Mouse (Mus musculus) hindbrain, embryonic 16.5 days (tissue): ENCODE data around the gene Cdyl. TPM values are rescaled to one million over a fixed set of nuclear protein-coding genes. Genes with fewer than 3 reads are reported as not detected.

Experiments used
- ATAC-seq: fragments of 200-750 bp; cut with Nextera tagmentation; 2 replicates; pipeline ENCODE4 v1.8.0; 2017; ENCODE audit warnings: moderate TSS enrichment, moderate library complexity
- H3K27ac ChIP-seq: fragments of 300-500 bp; sonication (generic); 2 replicates; pipeline ENCODE4 v1.5.1; 2014; ENCODE audit warnings: low read depth, mild to moderate bottlenecking, control low read depth, low read length, moderate library complexity
- H3K27me3 ChIP-seq: fragments of 300-500 bp; sonication (generic); replicated peaks from 2 replicates; pipeline ENCODE4 v1.6.1; 2014; ENCODE audit warnings: low read length; ENCODE audit not compliant: control insufficient read depth, insufficient read depth
- H3K36me3 ChIP-seq: fragments of 300-500 bp; sonication (generic); 2 replicates; pipeline ENCODE4 v1.6.1; 2014; ENCODE audit warnings: mild to moderate bottlenecking, low read length, moderate library complexity, mixed read lengths; ENCODE audit not compliant: control insufficient read depth, insufficient read depth
- H3K4me1 ChIP-seq: fragments of 300-500 bp; sonication (generic); 2 replicates; pipeline ENCODE4 v1.6.1; 2014; ENCODE audit warnings: low read depth, low read length; ENCODE audit not compliant: control insufficient read depth, insufficient read depth
- H3K4me2 ChIP-seq: fragments of 300-500 bp; sonication (generic); 2 replicates; pipeline ENCODE4 v1.6.1; 2014; ENCODE audit warnings: mild to moderate bottlenecking, low read length, control low read depth, moderate library complexity
- H3K4me3 ChIP-seq: fragments of 300-500 bp; sonication (generic); 2 replicates; pipeline ENCODE4 v1.5.1; 2014; ENCODE audit warnings: mild to moderate bottlenecking, low read length, control low read depth, moderate library complexity
- H3K9ac ChIP-seq: fragments of 300-500 bp; sonication (generic); 2 replicates; pipeline ENCODE4 v1.6.1; 2014; ENCODE audit warnings: low read depth, mild to moderate bottlenecking, control low read depth, low read length, moderate library complexity
- H3K9me3 ChIP-seq: fragments of 300-500 bp; sonication (generic); 2 replicates; pipeline ENCODE4 v1.6.1; 2014; ENCODE audit warnings: mild to moderate bottlenecking, low read length, moderate library complexity; ENCODE audit not compliant: control insufficient read depth
- WGBS: fragments of 180-500 bp; shearing (Covaris S2); extraction: QIAGEN DNeasy Blood & Tissue Kit; methylation state at CpG from one replicate; pipeline ENCODE4 v1.1.7; 2014; 5-methylcytosine and 5-hydroxymethylcytosine counted together
- polyA plus RNA-seq: library from polyadenylated mRNA; unstranded; fragments of >200 nt; fragmentation: Nextera tagmentation; extraction: Ambion mirVana; gene quantifications from 2 replicates; pipeline ENCODE4 v1.2.1, GENCODE M21; 2015

The Cdyl gene
- polyA plus RNA-seq, 1 experiment from 2014 or later, result 2.6 TPM

DNA sequence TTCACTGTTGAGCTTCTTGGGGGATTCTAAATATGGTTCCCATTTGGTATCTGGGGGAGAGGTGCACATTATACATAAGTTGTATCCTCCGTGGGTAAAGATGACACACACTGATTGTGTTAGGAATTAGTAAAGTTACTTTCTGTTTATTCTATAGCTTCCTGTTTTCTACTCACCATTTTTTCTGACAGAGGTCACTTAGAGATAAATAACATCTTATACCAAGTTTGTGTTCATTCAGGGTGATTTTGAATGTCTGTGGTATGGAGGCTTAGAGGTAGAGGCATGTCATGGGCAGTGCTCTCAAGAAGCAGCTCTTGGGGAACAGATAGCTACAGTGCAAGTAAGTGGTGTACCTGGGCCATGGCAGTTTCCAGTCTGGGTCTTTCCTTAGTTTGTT lies 83.6 kb downstream of the Cdyl start:
- no peak for ATAC-seq
- H3K4me1 ChIP-seq, result peaks cover 10% of the 10 kb centered on the region
- H3K36me3 ChIP-seq, result no peaks in the 10 kb centered on the region
- peak overlapping the region; percentile 86 for H3K4me2 ChIP-seq
- no peak overlapping the region for H3K4me3 ChIP-seq
- H3K9ac ChIP-seq, result no peak overlapping the region
- WGBS, result 63% methylated on average over 1 of the region's 1 CpGs
- peaks cover 12% of the 10 kb centered on the region for H3K27me3 ChIP-seq
- H3K9me3 ChIP-seq, result peaks cover 14% of the 10 kb centered on the region
- H3K27ac ChIP-seq, result no peak overlapping the region

GRCm38 (mm10) chr13:35749194-35749593 lies 89.6 kb downstream of the Cdyl start:
- H3K36me3 ChIP-seq, result no peaks in the 10 kb centered on the region
- H3K9me3 ChIP-seq, result peaks cover 14% of the 10 kb centered on the region
- no peak for ATAC-seq
- H3K4me2 ChIP-seq, result no peak overlapping the region
- no peaks in the 10 kb centered on the region for H3K27me3 ChIP-seq
- H3K27ac ChIP-seq, result no peak overlapping the region
- no peaks in the 10 kb centered on the region for H3K4me1 ChIP-seq
- H3K9ac ChIP-seq, result no peak overlapping the region
- no peak overlapping the region for H3K4me3 ChIP-seq
- WGBS, result 90% methylated on average over 4 of the region's 4 CpGs

GRCm38 (mm10) chr13:35749680-35750079 lies 90.0 kb downstream of the Cdyl start:
- Histone ChIP-seq H3K9ac (no peak overlapping the region), H3K36me3 (no peaks in the 10 kb centered on the region), H3K4me3 (no peak overlapping the region), H3K4me2 (no peak overlapping the region), H3K27me3 (no peaks in the 10 kb centered on the region), H3K9me3 (peaks cover 14% of the 10 kb centered on the region), H3K4me1 (no peaks in the 10 kb centered on the region), H3K27ac (no peak overlapping the region)
- ATAC-seq, result no peak
- 88% methylated on average over 5 of the region's 5 CpGs for WGBS

GRCm38 (mm10) chr13:35752046-35752445 lies 92.4 kb downstream of the Cdyl start:
- Histone ChIP-seq H3K4me3 (no peak overlapping the region), H3K36me3 (no peaks in the 10 kb centered on the region), H3K27ac (no peak overlapping the region), H3K27me3 (no peaks in the 10 kb centered on the region), H3K9me3 (peaks cover 6% of the 10 kb centered on the region), H3K4me1 (no peaks in the 10 kb centered on the region), H3K4me2 (no peak overlapping the region), H3K9ac (no peak overlapping the region)
- no peak for ATAC-seq
- WGBS, result 85% methylated on average over 7 of the region's 7 CpGs

DNA sequence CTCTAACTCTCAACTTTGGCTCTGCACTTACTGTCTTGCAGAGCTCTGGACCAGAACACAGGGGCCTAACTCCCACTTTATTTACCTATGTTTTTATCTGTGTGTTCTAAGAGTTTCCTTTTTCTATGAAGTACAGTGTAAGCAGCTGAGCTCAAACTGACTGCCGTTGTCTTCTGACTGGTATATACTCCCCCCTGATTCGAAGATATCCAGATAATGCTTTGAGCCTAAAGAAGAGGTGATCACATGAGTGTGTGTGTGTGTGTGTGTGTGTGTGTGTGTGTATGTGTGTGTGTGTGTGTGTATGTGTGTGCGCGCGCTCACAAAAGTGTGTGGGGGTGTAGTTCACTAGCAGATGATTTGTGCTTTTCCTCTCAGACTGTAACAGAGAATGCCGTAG lies 95.4 kb downstream of the Cdyl start:
- WGBS, result 94% methylated on average over 6 of the region's 6 CpGs
- H3K27me3 ChIP-seq, result no peaks in the 10 kb centered on the region
- H3K4me3 ChIP-seq, result no peak overlapping the region
- H3K27ac ChIP-seq, result no peak overlapping the region
- H3K9me3 ChIP-seq, result no peaks in the 10 kb centered on the region
- no peaks in the 10 kb centered on the region for H3K36me3 ChIP-seq
- no peak overlapping the region for H3K4me2 ChIP-seq
- H3K9ac ChIP-seq, result no peak overlapping the region
- no peaks in the 10 kb centered on the region for H3K4me1 ChIP-seq
- ATAC-seq, result no peak

DNA sequence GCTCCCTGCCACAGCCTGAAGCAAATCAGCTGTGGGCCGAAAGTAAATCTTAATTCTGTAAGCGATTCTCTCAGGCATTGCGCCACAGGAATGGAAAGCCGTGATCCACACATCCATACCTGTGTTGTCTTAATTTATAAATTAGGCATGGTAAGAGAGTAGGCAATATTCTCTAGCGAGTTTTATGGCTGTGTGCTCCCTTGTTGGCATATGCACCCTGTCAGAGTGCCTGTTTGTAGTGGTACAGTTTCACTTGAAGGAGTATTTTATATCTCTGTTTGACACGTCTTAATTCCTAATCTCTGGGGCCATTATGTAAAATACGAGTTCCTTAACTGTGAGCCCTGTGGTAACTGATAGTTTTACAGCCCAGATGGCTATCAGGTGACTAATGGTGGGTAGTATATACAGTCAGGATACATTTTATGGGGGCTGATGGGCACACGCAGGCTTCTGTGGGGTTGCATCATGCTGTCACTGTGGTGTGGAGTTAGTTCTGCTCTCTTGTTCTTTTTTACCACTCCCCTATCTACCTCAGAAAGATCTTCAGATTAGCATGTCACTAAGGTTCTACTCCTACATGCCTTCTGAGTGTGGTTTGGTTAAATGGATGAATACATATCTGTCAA lies 96.1 kb downstream of the Cdyl start:
- no peak overlapping the region for H3K9ac ChIP-seq
- no peak overlapping the region for H3K4me2 ChIP-seq
- H3K4me1 ChIP-seq, result no peaks in the 10 kb centered on the region
- WGBS, result 81% methylated on average over 8 of the region's 8 CpGs
- no peaks in the 10 kb centered on the region for H3K9me3 ChIP-seq
- 0 out of 2 replicates have a peak, but pooled peaks have one; percentile 20 for ATAC-seq
- no peaks in the 10 kb centered on the region for H3K36me3 ChIP-seq
- H3K4me3 ChIP-seq, result no peak overlapping the region
- no peak overlapping the region for H3K27ac ChIP-seq
- H3K27me3 ChIP-seq, result no peaks in the 10 kb centered on the region

GRCm38 (mm10) chr13:35756393-35757338 lies 97.0 kb downstream of the Cdyl start:
- no peaks in the 10 kb centered on the region for H3K9me3 ChIP-seq
- no peak overlapping the region for H3K4me2 ChIP-seq
- 91% methylated on average over 21 of the region's 21 CpGs for WGBS
- no peak overlapping the region for H3K4me3 ChIP-seq
- H3K4me1 ChIP-seq, result no peaks in the 10 kb centered on the region
- no peak for ATAC-seq
- H3K36me3 ChIP-seq, result no peaks in the 10 kb centered on the region
- no peak overlapping the region for H3K27ac ChIP-seq
- H3K27me3 ChIP-seq, result no peaks in the 10 kb centered on the region
- no peak overlapping the region for H3K9ac ChIP-seq

DNA sequence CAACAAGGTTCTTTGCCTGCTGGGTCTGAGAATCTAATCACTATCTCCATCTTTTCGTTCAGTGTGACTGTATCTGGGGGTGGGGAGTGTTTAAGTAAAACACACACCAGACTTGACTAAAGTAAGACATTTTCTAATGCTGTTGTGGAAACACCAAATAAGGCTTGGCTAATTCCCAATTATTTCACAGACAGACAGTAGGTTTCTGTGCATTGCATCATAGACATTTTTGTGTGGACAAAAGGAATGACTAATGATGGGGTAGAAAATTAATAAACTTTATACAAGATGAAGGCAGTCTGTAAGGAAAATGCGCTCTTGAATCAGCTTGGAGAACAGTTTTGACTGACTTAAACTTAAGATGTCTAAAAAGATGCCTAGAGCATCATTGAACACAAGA lies 100.7 kb downstream of the Cdyl start:
- H3K4me3 ChIP-seq, result no peak overlapping the region
- H3K27me3 ChIP-seq, result no peaks in the 10 kb centered on the region
- H3K4me2 ChIP-seq, result no peak overlapping the region
- H3K4me1 ChIP-seq, result no peaks in the 10 kb centered on the region
- no peak overlapping the region for H3K9ac ChIP-seq
- WGBS, result 85% methylated on average over 2 of the region's 2 CpGs
- H3K27ac ChIP-seq, result no peak overlapping the region
- no peak for ATAC-seq
- no peaks in the 10 kb centered on the region for H3K36me3 ChIP-seq
- no peaks in the 10 kb centered on the region for H3K9me3 ChIP-seq

GRCm38 (mm10) chr13:35764559-35764958 lies 104.9 kb downstream of the Cdyl start:
- Histone ChIP-seq H3K36me3 (no peaks in the 10 kb centered on the region), H3K9me3 (no peaks in the 10 kb centered on the region), H3K27me3 (no peaks in the 10 kb centered on the region), H3K4me3 (no peak overlapping the region), H3K27ac (no peak overlapping the region), H3K4me2 (no peak overlapping the region), H3K9ac (no peak overlapping the region), H3K4me1 (no peaks in the 10 kb centered on the region)
- 45% methylated on average over 3 of the region's 3 CpGs for WGBS
- no peak for ATAC-seq
